Comparison of ENCODE assay signal across 1 mouse cellular context in the genomic region with DNA sequence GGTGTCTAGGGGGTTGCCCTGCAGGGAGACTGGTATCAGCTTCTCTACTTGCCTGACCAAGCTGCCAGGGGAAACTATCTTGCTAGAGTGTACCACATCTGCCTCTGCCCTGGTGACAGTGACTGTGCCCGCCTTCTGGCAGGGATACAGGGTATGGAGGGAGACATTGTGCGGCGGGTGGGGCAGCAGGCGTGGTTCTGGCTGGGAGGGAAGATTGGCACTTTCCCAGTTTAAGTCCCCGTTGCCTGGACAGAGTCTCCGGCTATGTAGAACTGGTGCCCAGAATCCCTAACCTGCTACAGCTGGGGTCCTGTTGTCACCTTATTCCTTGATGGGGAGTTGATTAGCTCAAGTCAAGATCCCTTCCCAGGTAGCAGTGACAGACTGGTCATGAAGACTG.
TF ChIP-seq lines count a peak whose summit lies in the region.

No protein-coding gene starts in this region.

TF ChIP-seq in CH12.LX, 34 proteins besides CTCF, POLR2A, EP300 and RAD21:
- TF ChIP-seq MAX (IDR thresholded peaks at IDR 0.05; ENCODE audit: low read length) (no peak), ZNF384 (IDR thresholded peaks at IDR 0.05; ENCODE audit: low read depth, low read length) (no peak), ZKSCAN1 (IDR thresholded peaks at IDR 0.05; ENCODE audit: borderline replicate concordance, low read depth, low read length) (no peak), NELFE (IDR thresholded peaks at IDR 0.05; ENCODE audit: low read depth, low read length) (no peak), TCF12 (IDR thresholded peaks at IDR 0.05; ENCODE audit: low read depth, low read length) (no peak), CHD2 (IDR thresholded peaks at IDR 0.05; ENCODE audit: low read length) (no peak), BHLHE40 (IDR thresholded peaks at IDR 0.05; ENCODE audit: low read depth, low read length) (no peak), CHD1 (IDR thresholded peaks at IDR 0.05; ENCODE audit: low read depth, low read length) (no peak), ZC3H11A (IDR thresholded peaks at IDR 0.05; ENCODE audit: low read depth, low read length) (no peak), MXI1 (IDR thresholded peaks at IDR 0.05; ENCODE audit: low read depth, low read length) (no peak), SIN3A (IDR thresholded peaks at IDR 0.05; ENCODE audit: low read length) (no peak), TBP (conservative IDR thresholded peaks at IDR 0.05; ENCODE audit: low read depth, low read length) (no peak), ZMIZ1 (IDR thresholded peaks at IDR 0.05; ENCODE audit: low read depth, low read length) (no peak)
